Mouse (Mus musculus) MEL (cell line): ENCODE data around the gene Bub1b.

Experiments
- CTCF ChIP-seq, 3 experiments: IDR thresholded peaks in 2 of 3; conservative IDR thresholded peaks in 1 of 3; 2 replicates each; pipeline ENCODE4 v1.5.1; 2011 to 2012; ENCODE audit warnings: low read length in 3 of 3, low read depth in 2 of 3, mild to moderate bottlenecking in 2 of 3, improper control_type of control experiment in 1 of 3, inconsistent platforms in 1 of 3, mixed read lengths in 1 of 3, moderate library complexity in 1 of 3; ENCODE audit not compliant: control insufficient read depth in 1 of 3, insufficient read depth in 1 of 3, poor library complexity in 1 of 3, severe bottlenecking in 1 of 3
- EP300 ChIP-seq, 2 experiments: IDR thresholded peaks; 2 replicates each; pipeline ENCODE4 v1.6.1; 2011; ENCODE audit warnings: improper control_type of control experiment in 2 of 2, low read length in 2 of 2, low read depth in 1 of 2, mild to moderate bottlenecking in 1 of 2
- ETS1 ChIP-seq: IDR thresholded peaks from 2 replicates; pipeline ENCODE4 v1.6.1; 2012; ENCODE audit warnings: low read depth, mild to moderate bottlenecking, inconsistent platforms, low read length, improper control_type of control experiment, moderate library complexity
- GATA1 ChIP-seq: IDR thresholded peaks from 2 replicates; pipeline ENCODE4 v1.6.1; 2011; ENCODE audit warnings: low read depth, low read length, improper control_type of control experiment
- KAT2A ChIP-seq: conservative IDR thresholded peaks from 2 replicates; pipeline ENCODE4 v1.6.1; 2012; ENCODE audit warnings: low read depth, low read length, improper control_type of control experiment, inconsistent platforms
- MEF2A ChIP-seq: IDR thresholded peaks from 2 replicates; pipeline ENCODE4 v1.6.1; 2014; ENCODE audit warnings: low read depth, mild to moderate bottlenecking, inconsistent platforms, low read length, improper control_type of control experiment; ENCODE audit not compliant: poor library complexity, insufficient replicate concordance, severe bottlenecking; ENCODE audit errors: extremely low read depth
- MXI1 ChIP-seq: IDR thresholded peaks from 2 replicates; pipeline ENCODE4 v1.6.1; 2011; ENCODE audit warnings: mild to moderate bottlenecking, low read depth, low read length, improper control_type of control experiment
- NELFE ChIP-seq: IDR thresholded peaks from 2 replicates; pipeline ENCODE4 v1.6.1; 2011; ENCODE audit warnings: low read depth, low read length, improper control_type of control experiment
- NRF1 ChIP-seq: IDR thresholded peaks from 2 replicates; pipeline ENCODE4 v1.6.1; 2014; ENCODE audit warnings: low read depth, mild to moderate bottlenecking, inconsistent platforms, low read length, improper control_type of control experiment, moderate library complexity; ENCODE audit not compliant: poor library complexity, insufficient read depth, severe bottlenecking
- POLR2A ChIP-seq, 2 experiments: IDR thresholded peaks; 2 replicates each; pipeline ENCODE4 v1.6.1; 2011 to 2012; ENCODE audit warnings: low read length in 2 of 2, mild to moderate bottlenecking in 2 of 2, control low read depth in 1 of 2, improper control_type of control experiment in 1 of 2, low read depth in 1 of 2, moderate library complexity in 1 of 2; ENCODE audit not compliant: control insufficient read depth in 1 of 2, insufficient read depth in 1 of 2, poor library complexity in 1 of 2
- RAD21 ChIP-seq: IDR thresholded peaks from 2 replicates; pipeline ENCODE4 v1.6.1; 2011; ENCODE audit warnings: mild to moderate bottlenecking, low read depth, low read length, improper control_type of control experiment
- USF1 ChIP-seq: IDR thresholded peaks from 2 replicates; pipeline ENCODE4 v1.6.1; 2014; ENCODE audit warnings: low read depth, mild to moderate bottlenecking, inconsistent platforms, low read length, improper control_type of control experiment, moderate library complexity

- no peak for TF ChIP-seq POLR2A (IDR thresholded peaks at IDR 0.05; ENCODE audit: control insufficient read depth in 1 of 2, insufficient read depth in 1 of 2, low read depth in 1 of 2, low read length in 2 of 2, poor library complexity in 1 of 2)
- no peak for TF ChIP-seq MEF2A
- no peak for TF ChIP-seq RAD21
- no peak for TF ChIP-seq CTCF (IDR thresholded peaks at IDR 0.05 in 2 of 3, conservative IDR thresholded peaks at IDR 0.05 in 1 of 3; ENCODE audit: control insufficient read depth in 1 of 3, insufficient read depth in 1 of 3, low read depth in 2 of 3, low read length in 3 of 3, poor library complexity in 1 of 3, severe bottlenecking in 1 of 3)
- TF ChIP-seq GATA1, result no peak
- TF ChIP-seq KAT2A, result no peak
- no peak for TF ChIP-seq MXI1
- no peak for TF ChIP-seq EP300 (IDR thresholded peaks at IDR 0.05; ENCODE audit: low read depth in 1 of 2, low read length in 2 of 2)
- no peak for TF ChIP-seq USF1
- no peak for TF ChIP-seq ETS1
- TF ChIP-seq NRF1, result no peak
- TF ChIP-seq NELFE, result no peak
Observed at GRCm38 (mm10) chr2:118669785-118670184, 71.8 kb downstream of the Bub1b start.
